8 mouse cellular contexts compared by ENCODE assay signal in the genomic region with DNA sequence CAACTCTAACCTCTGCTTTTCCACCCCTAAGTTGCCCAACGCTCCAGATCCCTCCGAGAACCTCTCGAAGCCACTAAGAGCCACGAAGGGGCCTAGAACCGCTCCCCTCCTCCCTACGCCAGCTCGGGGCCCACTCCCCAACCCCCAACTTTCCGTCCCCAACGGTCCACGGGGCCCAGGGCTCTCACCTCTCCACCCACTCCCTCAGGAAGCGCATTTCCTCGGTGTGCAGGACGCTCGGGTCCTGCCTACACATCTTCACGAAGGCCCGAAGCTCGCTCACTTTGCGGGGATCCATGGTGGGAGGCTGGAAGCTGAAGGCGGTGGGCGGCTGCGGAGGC. TPM values are rescaled to one million over a fixed set of nuclear protein-coding genes. Genes with fewer than 3 reads are reported as not detected.
DNase-seq lines count a peak whose midpoint lies in the region; ATAC-seq and TF ChIP-seq lines count a peak whose summit lies in the region.

No protein-coding gene starts in this region.

- peak overlapping the region; percentile 94 for H3K4me3 ChIP-seq in cerebellum, adult 2 months (replicated peaks; ENCODE audit: insufficient read depth, low read depth, low read length)
- peak overlapping the region; percentile 98 for H3K4me3 ChIP-seq in testis, adult 2 months (ENCODE audit: control insufficient read depth, low read depth, low read length)
- H3K4me3 ChIP-seq in liver, embryonic 12.5 days = peak overlapping the region; percentile 88

- no peak; the same call in 1 of the 2 replicates for ATAC-seq in liver, embryonic 12.5 days

- WGBS in cerebellum, adult 2 months = under 1% methylated on average over 21 of the region's 21 CpGs
- WGBS in liver, embryonic 12.5 days (ENCODE audit: insufficient replicate concordance) = under 1% methylated on average over 21 of the region's 21 CpGs

- no peak for DNase-seq in cerebellum, adult 2 months
- DNase-seq in cerebellum, adult 11-12 months = no peak
- no peak for DNase-seq in testis, postnatal 10 days (ENCODE audit: low spot score)
- no peak for DNase-seq in frontal cortex, adult 2 months (ENCODE audit: extremely low spot score in 1 of 2, low spot score in 1 of 2)
- DNase-seq in adrenal gland, postnatal 36 days = no peak
- no peak for DNase-seq in gastrocnemius, postnatal 4 days (ENCODE audit: low spot score in 2 of 2)

- H3K9ac ChIP-seq in liver, embryonic 12.5 days = peak overlapping the region; percentile 96

- peaks cover under 1% of the 10 kb centered on the region for H3K4me1 ChIP-seq in cerebellum, adult 2 months (ENCODE audit: control insufficient read depth, insufficient read depth, low read length)
- H3K4me1 ChIP-seq in testis, adult 2 months (ENCODE audit: control insufficient read depth, insufficient read depth, low read length) = no peaks in the 10 kb centered on the region; the same call in 1 of the 2 replicates
- peaks cover 49% of the 10 kb centered on the region for H3K4me1 ChIP-seq in liver, embryonic 12.5 days

- no peak for TF ChIP-seq CTCF in cerebellum, adult 2 months (IDR thresholded peaks at IDR 0.05; ENCODE audit: borderline replicate concordance, insufficient read depth, low read depth, low read length)
- no peak for TF ChIP-seq CTCF in testis, adult 2 months (IDR thresholded peaks at IDR 0.05; ENCODE audit: control insufficient read depth, insufficient read depth, insufficient replicate concordance, low read depth, low read length)

- H3K4me2 ChIP-seq in liver, embryonic 12.5 days = peak overlapping the region; percentile 96

- no peak for TF ChIP-seq POLR2A in cerebellum, adult 2 months (IDR thresholded peaks at IDR 0.05; ENCODE audit: borderline replicate concordance, insufficient read depth, low read length)
- no peak; the same call in 1 of the 2 replicates for TF ChIP-seq POLR2A in testis, adult 2 months (IDR thresholded peaks at IDR 0.05; ENCODE audit: control insufficient read depth, low read depth, low read length)

- H3K36me3 ChIP-seq in testis, adult 2 months (ENCODE audit: control insufficient read depth, insufficient read depth, low read length) = no peaks in the 10 kb centered on the region; the same call in 1 of the 2 replicates
- peaks cover 10% of the 10 kb centered on the region; the same call in 1 of the 2 replicates for H3K36me3 ChIP-seq in liver, embryonic 12.5 days

- H3K27ac ChIP-seq in cerebellum, adult 2 months (ENCODE audit: insufficient read depth, low read length) = peak overlapping the region; percentile 100
- peak overlapping the region; percentile 100 for H3K27ac ChIP-seq in testis, adult 2 months (ENCODE audit: control insufficient read depth, insufficient read depth, low read depth, low read length)
- peak overlapping the region; percentile 92 for H3K27ac ChIP-seq in liver, embryonic 12.5 days

- H3K27me3 ChIP-seq in cerebellum, adult 2 months (ENCODE audit: control insufficient read depth, insufficient read depth, low read length) = no peaks in the 10 kb centered on the region
- H3K27me3 ChIP-seq in testis, adult 2 months (ENCODE audit: control insufficient read depth, insufficient read depth, low read length) = no peaks in the 10 kb centered on the region
- H3K27me3 ChIP-seq in liver, embryonic 12.5 days (replicated peaks) = no peaks in the 10 kb centered on the region

- H3K9me3 ChIP-seq in liver, embryonic 12.5 days (replicated peaks) = no peaks in the 10 kb centered on the region

RNA-seq across cellular contexts. Expression of gene St13, which starts 0.6 kb away (rescaled TPM):
- polyA plus RNA-seq in cerebellum, adult 2 months (2012; rRNA removed) = 75.6 and 85.3 TPM in 2 replicates
- 47.3 and 52.8 TPM in 2 replicates for polyA plus RNA-seq in testis, adult 2 months (2012; rRNA removed)
- polyA plus RNA-seq in liver, embryonic 12.5 days (2016; fragmentation: Nextera tagmentation; extraction: Ambion mirVana) = 105 TPM in 2 replicates
- 98.0 and 118 TPM in 2 replicates for polyA plus RNA-seq in frontal cortex, adult 2 months (2012; rRNA removed)
- 100 to 1,000 TPM; 223 to 268 TPM for total RNA-seq in adrenal gland, postnatal 36 days (2021)
- 100 to 1,000 TPM; 160 to 163 TPM for total RNA-seq in gastrocnemius, postnatal 4 days (2021)

RNA-seq across cellular contexts. Expression of gene Xpnpep3, which starts 0.7 kb away (rescaled TPM):
- polyA plus RNA-seq in cerebellum, adult 2 months (2012; rRNA removed) = 7.3 and 9.0 TPM in 2 replicates
- 14.6 and 14.9 TPM in 2 replicates for polyA plus RNA-seq in testis, adult 2 months (2012; rRNA removed)
- polyA plus RNA-seq in liver, embryonic 12.5 days (2016; fragmentation: Nextera tagmentation; extraction: Ambion mirVana) = 10.1 and 10.5 TPM in 2 replicates
- 8.5 and 10.1 TPM in 2 replicates for polyA plus RNA-seq in frontal cortex, adult 2 months (2012; rRNA removed)
- total RNA-seq in adrenal gland, postnatal 36 days (2021) = 10 to 100 TPM; 24.3 to 26.8 TPM
- 10 to 100 TPM; 11.5 to 14.6 TPM for total RNA-seq in gastrocnemius, postnatal 4 days (2021)

RNA-seq across cellular contexts. Expression of gene Dnajb7, which starts 8.8 kb away (rescaled TPM):
- polyA plus RNA-seq in cerebellum, adult 2 months (2012; rRNA removed) = 0.07 TPM in 1 of 2 replicates, not detected in the other
- 62.7 and 75.2 TPM in 2 replicates for polyA plus RNA-seq in testis, adult 2 months (2012; rRNA removed)
- 1.2 and 1.3 TPM in 2 replicates for polyA plus RNA-seq in liver, embryonic 12.5 days (2016; fragmentation: Nextera tagmentation; extraction: Ambion mirVana)
- polyA plus RNA-seq in frontal cortex, adult 2 months (2012; rRNA removed) = 0.10 TPM in 1 of 2 replicates, not detected in the other
- not detected for total RNA-seq in adrenal gland, postnatal 36 days (2021)
- total RNA-seq in gastrocnemius, postnatal 4 days (2021) = not detected

RNA-seq across cellular contexts. Expression of gene Slc25a17, which starts 38.7 kb away (rescaled TPM):
- 55.8 and 56.0 TPM in 2 replicates for polyA plus RNA-seq in cerebellum, adult 2 months (2012; rRNA removed)
- 10.5 and 11.9 TPM in 2 replicates for polyA plus RNA-seq in testis, adult 2 months (2012; rRNA removed)
- polyA plus RNA-seq in liver, embryonic 12.5 days (2016; fragmentation: Nextera tagmentation; extraction: Ambion mirVana) = 49.2 TPM in 2 replicates
- polyA plus RNA-seq in frontal cortex, adult 2 months (2012; rRNA removed) = 46.3 and 53.3 TPM in 2 replicates
- total RNA-seq in adrenal gland, postnatal 36 days (2021) = 100 to 1,000 TPM in 1 of 2 experiments, 10 to 100 TPM in 1; 79.2 to 106 TPM
- 10 to 100 TPM; 30.8 to 33.4 TPM for total RNA-seq in gastrocnemius, postnatal 4 days (2021)

Comparison
In these comparisons a context has a peak if more than half of its experiments do, and no peak if none do; other contexts are left out.
1. RNA of gene Dnajb7, which starts 8.8 kb away (polyA plus RNA-seq): 62.7 to 75.2 TPM in testis, adult 2 months; 1.2 to 1.3 TPM in liver, embryonic 12.5 days, 0.10 TPM in frontal cortex, adult 2 months and 0.07 TPM in cerebellum, adult 2 months; every median in the first group is over 10 times any median in the second.
2. Peak in every context shown above with its lines, with median percentiles within 50 percentile points of each other: H3K27ac ChIP-seq and H3K4me3 ChIP-seq.